Mouse (Mus musculus) testis, adult 2 months (tissue): ENCODE results near the gene Fntb. TPM values are rescaled to one million over a fixed set of nuclear protein-coding genes. Genes with fewer than 3 reads are reported as not detected.

Experiments used
- H3K27ac ChIP-seq: fragments of 200-500 bp; 2 replicates; pipeline ENCODE4 v1.5.1; 2012; ENCODE audit warnings: low read depth, low read length; ENCODE audit not compliant: control insufficient read depth, insufficient read depth
- H3K27me3 ChIP-seq: fragments of 200-500 bp; 2 replicates; pipeline ENCODE4 v1.6.1; 2012; ENCODE audit warnings: mild to moderate bottlenecking, low read length, moderate library complexity; ENCODE audit not compliant: control insufficient read depth, insufficient read depth
- H3K36me3 ChIP-seq: fragments of 200-500 bp; 2 replicates; pipeline ENCODE4 v1.6.1; 2012; ENCODE audit warnings: mild to moderate bottlenecking, low read length; ENCODE audit not compliant: control insufficient read depth, insufficient read depth
- H3K4me1 ChIP-seq: fragments of 200-500 bp; 2 replicates; pipeline ENCODE4 v1.6.1; 2012; ENCODE audit warnings: low read length; ENCODE audit not compliant: control insufficient read depth, insufficient read depth
- H3K4me3 ChIP-seq: fragments of 200-500 bp; 2 replicates; pipeline ENCODE4 v1.5.1; 2012; ENCODE audit warnings: low read depth, mild to moderate bottlenecking, low read length, moderate library complexity, mixed read lengths; ENCODE audit not compliant: control insufficient read depth
- CTCF ChIP-seq: fragments of 200-500 bp; IDR thresholded peaks from 2 replicates; pipeline ENCODE4 v1.5.1; 2012; ENCODE audit warnings: low read depth, mild to moderate bottlenecking, inconsistent platforms, low read length, moderate library complexity; ENCODE audit not compliant: control insufficient read depth, insufficient read depth, insufficient replicate concordance
- POLR2A ChIP-seq: fragments of 200-500 bp; IDR thresholded peaks from 2 replicates; pipeline ENCODE4 v1.6.1; 2012; ENCODE audit warnings: low read depth, mild to moderate bottlenecking, inconsistent platforms, low read length, moderate library complexity; ENCODE audit not compliant: control insufficient read depth
- polyA plus RNA-seq: library from polyadenylated mRNA; depleted of rRNA; stranded (reverse); fragments of >200 nt; gene quantifications from 2 replicates; pipeline ENCODE4 v1.2.3, GENCODE M21; 2012

The Fntb gene
- polyA plus RNA-seq, 1 experiment = 9.9 TPM

- no peak for TF ChIP-seq CTCF
- no peak for TF ChIP-seq POLR2A
Observed at GRCm38 (mm10) chr12:76927539-76927938, 162.2 kb downstream of the Fntb start.

GRCm38 (mm10) chr12:76930177-76930576, 164.8 kb downstream of the Fntb start:
- H3K36me3 ChIP-seq = no peaks in the 10 kb centered on the region; the same call in 1 of the 2 replicates
- H3K27ac ChIP-seq = no peak overlapping the region
- no peak for TF ChIP-seq POLR2A
- TF ChIP-seq CTCF = no peak
- peaks cover 8% of the 10 kb centered on the region for H3K4me1 ChIP-seq
- no peaks in the 10 kb centered on the region for H3K27me3 ChIP-seq
- H3K4me3 ChIP-seq = no peak overlapping the region

More at GRCm38 (mm10) chr12:76927539-76927938, 162.2 kb downstream of the Fntb start:
- Histone ChIP-seq H3K36me3 (no peaks in the 10 kb centered on the region), H3K27ac (no peak overlapping the region), H3K4me3 (peak overlapping the region; percentile 83), H3K27me3 (no peaks in the 10 kb centered on the region), H3K4me1 (peaks cover 8% of the 10 kb centered on the region)

GRCm38 (mm10) chr12:76931739-76932687, 166.6 kb downstream of the Fntb start:
- no peaks in the 10 kb centered on the region; the same call in 1 of the 2 replicates for H3K36me3 ChIP-seq
- no peaks in the 10 kb centered on the region for H3K27me3 ChIP-seq
- TF ChIP-seq CTCF = no peak
- TF ChIP-seq POLR2A = no peak
- no peak overlapping the region for H3K4me3 ChIP-seq
- peaks cover 3% of the 10 kb centered on the region; the same call in 1 of the 2 replicates for H3K4me1 ChIP-seq
- H3K27ac ChIP-seq = no peak overlapping the region

- Histone ChIP-seq H3K36me3 (no peaks in the 10 kb centered on the region; the same call in none of the 2 replicates), H3K4me3 (no peak overlapping the region), H3K27ac (no peak overlapping the region), H3K4me1 (no peaks in the 10 kb centered on the region), H3K27me3 (no peaks in the 10 kb centered on the region)
- no peak for TF ChIP-seq POLR2A
- TF ChIP-seq CTCF = no peak
Observed at GRCm38 (mm10) chr12:76932688-76933060, 167.3 kb downstream of the Fntb start.

DNA sequence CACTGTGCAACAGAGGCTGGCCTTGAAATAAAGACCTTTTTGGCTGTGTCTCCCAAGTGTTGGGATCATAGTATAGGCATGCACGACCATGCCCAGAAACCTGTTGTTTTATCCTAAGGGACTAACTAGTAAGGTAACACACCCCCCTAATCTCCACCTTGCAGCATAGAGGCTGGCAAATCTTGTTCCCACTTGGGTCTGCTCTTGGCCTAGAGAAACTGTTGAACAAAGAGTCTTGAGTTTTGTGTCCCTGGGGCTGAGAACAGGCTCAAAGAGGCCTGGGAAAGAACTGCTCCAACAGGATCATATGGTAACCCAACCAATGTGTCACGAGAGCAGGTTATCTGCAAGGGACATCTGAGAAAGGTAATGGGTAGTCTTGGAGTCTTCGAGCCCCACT, 169.0 kb downstream of the Fntb start:
- Histone ChIP-seq H3K4me1 (no peaks in the 10 kb centered on the region), H3K27me3 (no peaks in the 10 kb centered on the region), H3K27ac (no peak overlapping the region), H3K4me3 (no peak overlapping the region), H3K36me3 (peaks cover 2% of the 10 kb centered on the region)
- TF ChIP-seq CTCF (no peak), POLR2A (no peak)

DNA sequence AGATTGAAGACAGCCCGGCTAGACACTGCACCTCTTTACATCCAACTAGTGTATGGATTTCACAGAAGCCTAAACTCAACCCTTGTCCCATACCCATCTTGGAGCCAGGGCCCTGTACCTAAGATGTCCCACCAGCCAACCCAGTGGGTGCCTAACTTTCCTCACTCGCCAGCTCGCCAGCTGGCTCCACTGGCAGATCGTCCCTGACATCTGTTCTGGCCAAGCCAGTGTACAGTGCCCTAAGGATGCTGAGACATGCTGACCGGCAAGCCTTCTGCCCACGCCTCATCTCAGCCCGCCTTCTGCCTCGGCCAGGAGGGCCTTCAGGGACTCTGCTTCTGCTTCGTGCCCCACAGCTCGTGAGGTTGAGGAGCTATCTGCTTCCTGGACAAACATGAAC, 170.8 kb downstream of the Fntb start:
- no peaks in the 10 kb centered on the region for H3K4me1 ChIP-seq
- no peak overlapping the region for H3K27ac ChIP-seq
- H3K4me3 ChIP-seq = no peak overlapping the region
- no peaks in the 10 kb centered on the region for H3K27me3 ChIP-seq
- H3K36me3 ChIP-seq = peaks cover 3% of the 10 kb centered on the region
- TF ChIP-seq POLR2A (no peak), CTCF (no peak)

DNA sequence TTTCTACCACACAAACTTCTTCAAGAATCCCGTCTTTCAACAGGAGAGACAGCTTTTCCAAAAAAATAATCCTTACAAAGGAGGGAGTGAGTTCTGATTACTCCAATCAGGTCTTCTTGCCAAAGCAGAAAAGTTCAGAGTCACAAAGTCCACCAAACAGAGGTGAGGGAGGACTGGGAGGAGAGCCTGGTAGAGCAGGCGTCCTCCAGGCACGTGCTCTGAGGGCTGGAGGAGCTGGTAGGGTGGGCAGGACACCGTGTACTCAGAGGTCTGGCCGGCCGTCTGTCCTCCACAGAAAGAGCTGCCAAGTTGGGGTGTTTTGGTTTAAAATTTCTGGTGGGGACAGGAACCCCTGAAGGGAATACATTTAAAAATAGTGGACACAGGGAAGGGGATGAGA, 172.6 kb downstream of the Fntb start:
- no peak overlapping the region for H3K4me3 ChIP-seq
- no peaks in the 10 kb centered on the region for H3K27me3 ChIP-seq
- H3K27ac ChIP-seq = no peak overlapping the region
- no peak for TF ChIP-seq POLR2A
- no peak for TF ChIP-seq CTCF
- no peaks in the 10 kb centered on the region for H3K4me1 ChIP-seq
- peaks cover 7% of the 10 kb centered on the region for H3K36me3 ChIP-seq
